Comparison of ENCODE assay signal across 21 mouse cellular contexts in the genomic region with DNA sequence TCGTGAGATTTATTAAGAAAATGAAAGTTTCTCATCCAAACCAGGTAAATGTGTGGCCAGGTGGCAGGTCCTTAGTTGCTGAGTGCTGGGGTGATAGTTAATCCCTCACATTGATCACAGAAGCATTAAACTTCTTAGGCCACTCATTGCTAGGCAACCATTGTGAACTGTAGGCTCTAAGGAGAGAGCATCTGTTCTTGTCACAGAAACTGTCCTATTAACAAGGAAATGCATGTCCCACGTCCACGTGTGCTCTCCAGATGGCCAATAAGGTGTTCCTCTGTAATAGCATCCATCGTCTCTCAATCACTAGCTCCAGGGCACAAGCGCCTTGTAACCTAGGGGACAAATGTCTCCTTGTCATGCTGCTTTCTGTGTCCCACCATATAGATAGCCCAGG.
"Had no signal": no experiment of that assay in that cellular context is flagged by ENCODE, and none has a peak within 500 bp of the region (broad histone marks: within the 10 kb centered on the region; RNA-seq: fewer than 3 reads in every experiment).

No protein-coding gene starts in this region.

- H3K9ac ChIP-seq: kidney, embryonic 15.5 days; limb, embryonic 12.5 days; limb, embryonic 15.5 days; liver, embryonic 14.5 days; liver, postnatal 0 days; lung, embryonic 14.5 days; midbrain, embryonic 13.5 days; neural tube, embryonic 12.5 days; neural tube, embryonic 15.5 days had no signal

- DNase-seq: kidney, adult 2 months; kidney, postnatal 10 days; kidney, postnatal 36 days; layer of hippocampus, postnatal 36 days; left cerebral cortex, postnatal 4 days; liver, postnatal 0 days; lung, embryonic 14.5 days; thymus, postnatal 25 days had no signal

- H3K4me1 ChIP-seq: kidney, embryonic 15.5 days; limb, embryonic 12.5 days; neural tube, embryonic 12.5 days; neural tube, embryonic 15.5 days had no signal

- H3K36me3 ChIP-seq: kidney, embryonic 15.5 days; limb, embryonic 12.5 days; limb, embryonic 15.5 days; midbrain, embryonic 10.5 days; midbrain, embryonic 13.5 days; neural tube, embryonic 12.5 days; neural tube, embryonic 15.5 days had no signal

- H3K27ac ChIP-seq: kidney, embryonic 15.5 days; left cerebral cortex, adult 2 months; limb, embryonic 12.5 days; limb, embryonic 15.5 days; liver, embryonic 14.5 days; macrophage; midbrain, embryonic 10.5 days; midbrain, embryonic 13.5 days; neural tube, embryonic 12.5 days; neural tube, embryonic 15.5 days had no signal

- H3K4me3 ChIP-seq: kidney, embryonic 15.5 days; left cerebral cortex, adult 2 months; limb, embryonic 12.5 days; limb, embryonic 15.5 days; midbrain, embryonic 10.5 days; midbrain, embryonic 13.5 days; neural tube, embryonic 12.5 days; neural tube, embryonic 15.5 days had no signal

- H3K4me2 ChIP-seq: kidney, embryonic 15.5 days; limb, embryonic 12.5 days; limb, embryonic 15.5 days; liver, embryonic 11.5 days; lung, embryonic 14.5 days; midbrain, embryonic 13.5 days; neural tube, embryonic 12.5 days; neural tube, embryonic 15.5 days had no signal

- H3K27me3 ChIP-seq: midbrain, embryonic 13.5 days; neural tube, embryonic 12.5 days had no signal

- ATAC-seq: intestine, postnatal 0 days; liver, postnatal 0 days; lung, postnatal 0 days; midbrain, embryonic 13.5 days had no signal

- H3K9me3 ChIP-seq: kidney, embryonic 15.5 days; limb, embryonic 12.5 days; limb, embryonic 15.5 days; midbrain, embryonic 10.5 days; midbrain, embryonic 13.5 days; neural tube, embryonic 12.5 days; neural tube, embryonic 15.5 days had no signal
